Mouse (Mus musculus): Measurements from ENCODE around the gene Syn3. TPM values are rescaled to one million over a fixed set of nuclear protein-coding genes. Genes with fewer than 3 reads are reported as not detected.

The Syn3 gene
- polyA plus RNA-seq, 2 experiments: 1.9 to 2.0 TPM

GRCm38 (mm10) chr10:86137106-86137505 is 361.6 kb downstream of the Syn3 start:
- DNase-seq (ENCODE audit: low spot score) (no peak), ATAC-seq (ENCODE audit: low FRiP score, low read depth) (no peak)
- Histone ChIP-seq H3K9me3 (ENCODE audit: control insufficient read depth, low read length) (no peaks in the 10 kb centered on the region), H3K9ac (ENCODE audit: low read depth, low read length, severe bottlenecking) (no peak overlapping the region), H3K4me1 (ENCODE audit: control insufficient read depth, insufficient read depth, low read length) (peaks cover 6% of the 10 kb centered on the region), H3K4me2 (replicated peaks; ENCODE audit: low read depth, low read length, severe bottlenecking) (no peak overlapping the region), H3K4me3 (replicated peaks; ENCODE audit: low read length) (no peak overlapping the region), H3K27me3 (ENCODE audit: control insufficient read depth, insufficient read depth, low read length) (no peaks in the 10 kb centered on the region), H3K36me3 (ENCODE audit: control insufficient read depth, insufficient read depth, low read length) (no peaks in the 10 kb centered on the region), H3K27ac (replicated peaks; ENCODE audit: low read depth, low read length) (no peak overlapping the region)
- TF ChIP-seq POLR2A (IDR thresholded peaks at IDR 0.05; ENCODE audit: borderline replicate concordance, extremely low read depth, insufficient read depth, insufficient read length): no peak
- WGBS: 59% methylated on average over 3 of the region's 3 CpGs

- no peaks in the 10 kb centered on the region for H3K36me3 ChIP-seq (ENCODE audit: control insufficient read depth, insufficient read depth, low read length)
- 89% methylated on average over 1 of the region's 1 CpGs for WGBS
- ATAC-seq (ENCODE audit: low FRiP score, low read depth): no peak
- no peak overlapping the region for H3K27ac ChIP-seq (replicated peaks; ENCODE audit: low read depth, low read length)
- no peak overlapping the region for H3K9ac ChIP-seq (ENCODE audit: low read depth, low read length, severe bottlenecking)
- no peak overlapping the region for H3K4me2 ChIP-seq (replicated peaks; ENCODE audit: low read depth, low read length, severe bottlenecking)
- no peak for TF ChIP-seq POLR2A (IDR thresholded peaks at IDR 0.05; ENCODE audit: borderline replicate concordance, extremely low read depth, insufficient read depth, insufficient read length)
- peaks cover 6% of the 10 kb centered on the region for H3K4me1 ChIP-seq (ENCODE audit: control insufficient read depth, insufficient read depth, low read length)
- H3K27me3 ChIP-seq (ENCODE audit: control insufficient read depth, insufficient read depth, low read length): no peaks in the 10 kb centered on the region
- no peaks in the 10 kb centered on the region for H3K9me3 ChIP-seq (ENCODE audit: control insufficient read depth, low read length)
- no peak overlapping the region for H3K4me3 ChIP-seq (replicated peaks; ENCODE audit: low read length)
- no peak for DNase-seq (ENCODE audit: low spot score)
Observed at GRCm38 (mm10) chr10:86136249-86136648, 362.4 kb downstream of the Syn3 start.

GRCm38 (mm10) chr10:86134848-86135247 is 363.8 kb downstream of the Syn3 start:
- WGBS: 76% methylated on average over 6 of the region's 6 CpGs
- ATAC-seq (ENCODE audit: low FRiP score, low read depth) (no peak), DNase-seq (ENCODE audit: low spot score) (no peak)

GRCm38 (mm10) chr10:86134336-86134735 is 364.4 kb downstream of the Syn3 start:
- Histone ChIP-seq H3K9ac (ENCODE audit: low read depth, low read length, severe bottlenecking) (no peak overlapping the region), H3K4me3 (replicated peaks; ENCODE audit: low read length) (no peak overlapping the region), H3K9me3 (ENCODE audit: control insufficient read depth, low read length) (no peaks in the 10 kb centered on the region), H3K4me1 (ENCODE audit: control insufficient read depth, insufficient read depth, low read length) (peaks cover 6% of the 10 kb centered on the region), H3K27ac (replicated peaks; ENCODE audit: low read depth, low read length) (no peak overlapping the region), H3K4me2 (replicated peaks; ENCODE audit: low read depth, low read length, severe bottlenecking) (no peak overlapping the region), H3K27me3 (ENCODE audit: control insufficient read depth, insufficient read depth, low read length) (no peaks in the 10 kb centered on the region), H3K36me3 (ENCODE audit: control insufficient read depth, insufficient read depth, low read length) (no peaks in the 10 kb centered on the region)
- 82% methylated on average over 5 of the region's 5 CpGs for WGBS
- DNase-seq (ENCODE audit: low spot score) (no peak), ATAC-seq (ENCODE audit: low FRiP score, low read depth) (no peak)
- no peak for TF ChIP-seq POLR2A (IDR thresholded peaks at IDR 0.05; ENCODE audit: borderline replicate concordance, extremely low read depth, insufficient read depth, insufficient read length)

More at GRCm38 (mm10) chr10:86134848-86135247, 363.8 kb downstream of the Syn3 start:
- no peak overlapping the region for H3K4me2 ChIP-seq (replicated peaks; ENCODE audit: low read depth, low read length, severe bottlenecking)
- H3K9me3 ChIP-seq (ENCODE audit: control insufficient read depth, low read length): no peaks in the 10 kb centered on the region
- no peak overlapping the region for H3K4me3 ChIP-seq (replicated peaks; ENCODE audit: low read length)
- peaks cover 6% of the 10 kb centered on the region for H3K4me1 ChIP-seq (ENCODE audit: control insufficient read depth, insufficient read depth, low read length)
- no peak for TF ChIP-seq POLR2A (IDR thresholded peaks at IDR 0.05; ENCODE audit: borderline replicate concordance, extremely low read depth, insufficient read depth, insufficient read length)
- H3K36me3 ChIP-seq (ENCODE audit: control insufficient read depth, insufficient read depth, low read length): no peaks in the 10 kb centered on the region
- no peak overlapping the region for H3K9ac ChIP-seq (ENCODE audit: low read depth, low read length, severe bottlenecking)
- H3K27me3 ChIP-seq (ENCODE audit: control insufficient read depth, insufficient read depth, low read length): no peaks in the 10 kb centered on the region
- H3K27ac ChIP-seq (replicated peaks; ENCODE audit: low read depth, low read length): no peak overlapping the region

GRCm38 (mm10) chr10:86132420-86132956 is 366.2 kb downstream of the Syn3 start:
- H3K9me3 ChIP-seq (ENCODE audit: control insufficient read depth, low read length): no peaks in the 10 kb centered on the region
- H3K27ac ChIP-seq (replicated peaks; ENCODE audit: low read depth, low read length): no peak overlapping the region
- H3K27me3 ChIP-seq (ENCODE audit: control insufficient read depth, insufficient read depth, low read length): no peaks in the 10 kb centered on the region
- peaks cover 1% of the 10 kb centered on the region for H3K4me1 ChIP-seq (ENCODE audit: control insufficient read depth, insufficient read depth, low read length)
- 87% methylated on average over 10 of the region's 10 CpGs for WGBS
- DNase-seq (ENCODE audit: low spot score) (no peak), ATAC-seq (ENCODE audit: low FRiP score, low read depth) (no peak)
- no peaks in the 10 kb centered on the region for H3K36me3 ChIP-seq (ENCODE audit: control insufficient read depth, insufficient read depth, low read length)
- no peak overlapping the region for H3K4me3 ChIP-seq (replicated peaks; ENCODE audit: low read length)
- no peak overlapping the region for H3K4me2 ChIP-seq (replicated peaks; ENCODE audit: low read depth, low read length, severe bottlenecking)
- no peak overlapping the region for H3K9ac ChIP-seq (ENCODE audit: low read depth, low read length, severe bottlenecking)
- TF ChIP-seq POLR2A (IDR thresholded peaks at IDR 0.05; ENCODE audit: borderline replicate concordance, extremely low read depth, insufficient read depth, insufficient read length): no peak

- H3K27ac ChIP-seq (replicated peaks; ENCODE audit: low read depth, low read length): no peak overlapping the region
- 92% methylated on average over 6 of the region's 6 CpGs for WGBS
- TF ChIP-seq POLR2A (IDR thresholded peaks at IDR 0.05; ENCODE audit: borderline replicate concordance, extremely low read depth, insufficient read depth, insufficient read length): no peak
Observed at GRCm38 (mm10) chr10:86129046-86129445, 369.6 kb downstream of the Syn3 start.

More at GRCm38 (mm10) chr10:86129046-86129445, 369.6 kb downstream of the Syn3 start:
- no peak overlapping the region for H3K4me3 ChIP-seq (replicated peaks; ENCODE audit: low read length)
- H3K36me3 ChIP-seq (ENCODE audit: control insufficient read depth, insufficient read depth, low read length): no peaks in the 10 kb centered on the region
- no peak overlapping the region for H3K9ac ChIP-seq (ENCODE audit: low read depth, low read length, severe bottlenecking)
- ATAC-seq (ENCODE audit: low FRiP score, low read depth) (no peak), DNase-seq (ENCODE audit: low spot score) (no peak)
- no peaks in the 10 kb centered on the region for H3K4me1 ChIP-seq (ENCODE audit: control insufficient read depth, insufficient read depth, low read length)
- no peaks in the 10 kb centered on the region for H3K27me3 ChIP-seq (ENCODE audit: control insufficient read depth, insufficient read depth, low read length)
- no peak overlapping the region for H3K4me2 ChIP-seq (replicated peaks; ENCODE audit: low read depth, low read length, severe bottlenecking)
- no peaks in the 10 kb centered on the region for H3K9me3 ChIP-seq (ENCODE audit: control insufficient read depth, low read length)
